In genomic region chr13:32298456-32298855, GRCm38 (mm10) we compare ENCODE assay signal across 8 mouse cellular contexts.
"Had no signal": no experiment of that assay in that cellular context is flagged by ENCODE, and none has a peak within 500 bp of the region (broad histone marks: within the 10 kb centered on the region; RNA-seq: fewer than 3 reads in every experiment).

No protein-coding gene starts in this region.

- H3K9me3 ChIP-seq: midbrain, embryonic 12.5 days had no signal

- H3K27me3 ChIP-seq: midbrain, embryonic 12.5 days had no signal

- H3K36me3 ChIP-seq: midbrain, embryonic 12.5 days had no signal

- H3K27ac ChIP-seq: liver, embryonic 14.5 days; midbrain, embryonic 12.5 days had no signal

- H3K4me3 ChIP-seq: midbrain, embryonic 12.5 days had no signal

- ATAC-seq: midbrain, embryonic 16.5 days had no signal

- DNase-seq: kidney, postnatal 25 days; layer of hippocampus, adult 9-11 months; lung, adult 18-20 months; right cerebral cortex, postnatal 25 days; thymus, postnatal 4 days had no signal

- H3K4me2 ChIP-seq: midbrain, embryonic 12.5 days had no signal

- H3K9ac ChIP-seq: liver, embryonic 14.5 days; midbrain, embryonic 12.5 days had no signal
